Mouse (Mus musculus): ENCODE measurements around the gene Asnsd1. TPM values are rescaled to one million over a fixed set of nuclear protein-coding genes. Genes with fewer than 3 reads are reported as not detected.
A peak's percentile ranks its signal among the peaks of the same experiment; 100 is the strongest.

Asnsd1 gene
- polyA plus RNA-seq, 1 experiment from 2014 or later: 74.0 TPM

DNA sequence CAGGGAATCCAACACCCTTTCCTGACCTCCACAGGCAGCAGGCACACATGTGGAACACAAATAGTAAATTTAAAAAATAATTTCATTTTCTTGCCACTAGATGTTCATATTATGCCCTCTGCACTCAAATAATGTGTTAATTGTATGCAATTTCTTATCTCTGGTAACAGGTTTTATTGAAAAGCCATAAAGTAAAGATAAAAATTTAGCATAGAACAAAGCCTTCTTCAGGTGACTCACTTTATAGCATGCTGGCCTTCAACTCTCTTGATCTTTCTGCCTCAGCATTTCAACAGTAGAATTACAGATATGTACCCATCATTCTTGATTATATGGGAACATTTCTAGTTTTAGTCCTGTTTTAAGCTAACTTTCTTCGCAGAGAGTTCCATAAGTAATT is 28.3 kb downstream of the Asnsd1 start:
- H3K4me3 ChIP-seq (replicated peaks): no peak overlapping the region
- peak; percentile 66 for ATAC-seq
- no peaks in the 10 kb centered on the region for H3K27me3 ChIP-seq (replicated peaks)
- whole genome bisulfite sequencing: 77% methylated on average over 1 of the region's 1 CpGs
- H3K27ac ChIP-seq: no peak overlapping the region
- 0 out of 2 replicates have a peak, but pooled peaks cover 2% of the 10 kb centered on the region for H3K36me3 ChIP-seq
- no peaks in the 10 kb centered on the region for H3K9me3 ChIP-seq
- no peaks in the 10 kb centered on the region for H3K4me1 ChIP-seq (replicated peaks)
- H3K9ac ChIP-seq: no peak overlapping the region
- H3K4me2 ChIP-seq (replicated peaks): no peak overlapping the region

GRCm38 (mm10) chr1:53323254-53323653 is 29.3 kb downstream of the Asnsd1 start:
- Histone ChIP-seq H3K27me3 (replicated peaks) (no peaks in the 10 kb centered on the region), H3K9ac (no peak overlapping the region), H3K36me3 (0 out of 2 replicates have a peak, but pooled peaks cover 2% of the 10 kb centered on the region), H3K4me3 (replicated peaks) (no peak overlapping the region), H3K27ac (no peak overlapping the region), H3K4me2 (replicated peaks) (no peak overlapping the region), H3K4me1 (replicated peaks) (no peaks in the 10 kb centered on the region), H3K9me3 (no peaks in the 10 kb centered on the region)
- peak; percentile 76; the same call in 1 of the 2 replicates for ATAC-seq
- WGBS: 78% methylated on average over 5 of the region's 5 CpGs

DNA sequence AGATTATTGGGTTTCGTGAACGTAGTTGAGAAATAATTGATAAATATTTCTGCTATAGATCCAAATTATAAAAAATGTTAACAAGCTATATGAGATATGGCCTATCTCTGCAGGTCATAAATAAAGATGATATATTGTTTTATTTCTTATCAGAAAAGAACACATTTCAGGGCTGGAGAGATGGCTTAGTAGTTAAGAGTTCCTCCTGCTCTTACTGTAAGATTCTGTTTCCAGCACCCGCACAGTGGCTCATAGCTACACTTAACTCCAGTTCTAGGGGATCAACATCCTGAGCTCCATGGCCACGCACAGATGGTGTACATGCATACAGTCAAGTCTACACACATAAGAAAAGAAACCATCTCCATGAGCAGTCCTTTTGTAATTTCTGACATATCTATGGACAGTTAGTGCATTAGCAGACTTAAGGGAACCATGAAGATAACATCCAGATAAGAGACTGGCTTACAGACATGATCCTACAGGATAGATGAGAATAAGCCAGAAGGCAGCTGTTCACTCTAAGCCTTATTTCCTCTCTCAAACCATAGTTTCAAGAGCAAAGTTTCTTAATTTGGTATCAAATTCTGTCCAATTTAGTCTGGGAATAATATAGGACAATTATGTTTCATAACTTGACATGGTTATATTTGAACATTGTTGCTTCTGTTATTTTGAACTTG is 30.7 kb downstream of the Asnsd1 start:
- ATAC-seq: no peak
- Histone ChIP-seq H3K4me1 (replicated peaks) (no peaks in the 10 kb centered on the region), H3K4me3 (replicated peaks) (no peak overlapping the region), H3K27me3 (replicated peaks) (no peaks in the 10 kb centered on the region), H3K9ac (no peak overlapping the region), H3K9me3 (no peaks in the 10 kb centered on the region), H3K4me2 (replicated peaks) (no peak overlapping the region), H3K36me3 (0 out of 2 replicates have a peak, but pooled peaks cover 2% of the 10 kb centered on the region), H3K27ac (no peak overlapping the region)
- WGBS: 91% methylated on average over 4 of the region's 4 CpGs

- 2% methylated on average over 27 of the region's 27 CpGs for WGBS
- ATAC-seq: peak; percentile 99
- peak within 1 kb of the TSS; percentile 54 for H3K9ac ChIP-seq
- no peaks in the 10 kb centered on the region for H3K4me1 ChIP-seq (replicated peaks)
- peak within 1 kb of the TSS; percentile 68 for H3K4me2 ChIP-seq (replicated peaks)
- no peaks in the 10 kb centered on the region for H3K27me3 ChIP-seq (replicated peaks)
- H3K27ac ChIP-seq: peak within 1 kb of the TSS; percentile 78
- no peaks in the 10 kb centered on the region for H3K9me3 ChIP-seq
- H3K4me3 ChIP-seq (replicated peaks): peak within 1 kb of the TSS; percentile 47
- no peaks in the 10 kb centered on the region for H3K36me3 ChIP-seq
These were observed 39.3 kb downstream of the Asnsd1 start, which contains the start of gene Osgepl1 for GRCm38 (mm10) chr1:53312989-53313967. TSS of gene Osgepl1 (plus strand) at chr1:53313624.

- H3K4me3 ChIP-seq (replicated peaks): no peak overlapping the region
- no peaks in the 10 kb centered on the region for H3K9me3 ChIP-seq
- no peak overlapping the region for H3K4me2 ChIP-seq (replicated peaks)
- WGBS: 92% methylated on average over 4 of the region's 4 CpGs
- no peak overlapping the region for H3K27ac ChIP-seq
- no peaks in the 10 kb centered on the region for H3K36me3 ChIP-seq
- ATAC-seq: no peak
- H3K4me1 ChIP-seq (replicated peaks): no peaks in the 10 kb centered on the region
- no peaks in the 10 kb centered on the region for H3K27me3 ChIP-seq (replicated peaks)
- no peak overlapping the region for H3K9ac ChIP-seq
These were observed 52.0 kb downstream of the Asnsd1 start for GRCm38 (mm10) chr1:53300506-53300905.

GRCm38 (mm10) chr1:53296581-53297383 is 55.8 kb downstream of the Asnsd1 start, which contains the start of the genes Pms1, Ormdl1 and Gm28778:
TSS of gene Pms1 (minus strand) at chr1:53297018.
TSS of gene Ormdl1 (plus strand) at chr1:53297095.
TSS of gene Gm28778 (plus strand) at chr1:53297111.
- peak within 1 kb of the TSS; percentile 86 for H3K4me3 ChIP-seq (replicated peaks)
- H3K36me3 ChIP-seq: no peaks in the 10 kb centered on the region
- H3K9me3 ChIP-seq: no peaks in the 10 kb centered on the region
- no peaks in the 10 kb centered on the region for H3K27me3 ChIP-seq (replicated peaks)
- H3K4me2 ChIP-seq (replicated peaks): peak within 1 kb of the TSS; percentile 73
- peak within 1 kb of the TSS; percentile 94 for H3K27ac ChIP-seq
- no peaks in the 10 kb centered on the region for H3K4me1 ChIP-seq (replicated peaks)
- peak; percentile 100 for ATAC-seq
- H3K9ac ChIP-seq: peak within 1 kb of the TSS; percentile 92
- under 1% methylated on average over 64 of the region's 66 CpGs for WGBS

Other genes with a start within 250 kb of the Asnsd1 start
- gene 1700019A02Rik, start 165.1 kb downstream of the Asnsd1 start, polyA plus RNA-seq (2015; fragmentation: Nextera tagmentation; extraction: Ambion mirVana): not detected in 2 replicates
- gene Pms1, start 55.7 kb downstream of the Asnsd1 start, polyA plus RNA-seq (2015; fragmentation: Nextera tagmentation; extraction: Ambion mirVana): 11.6 and 16.0 TPM in 2 replicates
- gene Ormdl1, start 55.7 kb downstream of the Asnsd1 start, polyA plus RNA-seq (2015; fragmentation: Nextera tagmentation; extraction: Ambion mirVana): 50.3 and 50.5 TPM in 2 replicates
- gene Gm28778, start 55.6 kb downstream of the Asnsd1 start, polyA plus RNA-seq (2015; fragmentation: Nextera tagmentation; extraction: Ambion mirVana): not detected in 2 replicates
- gene Osgepl1, start 39.1 kb downstream of the Asnsd1 start, polyA plus RNA-seq (2015; fragmentation: Nextera tagmentation; extraction: Ambion mirVana): 25.5 and 28.2 TPM in 2 replicates
- 8.1 and 13.7 TPM in 2 replicates for gene Asdurf, start 133 bp downstream of the Asnsd1 start, polyA plus RNA-seq (2015; fragmentation: Nextera tagmentation; extraction: Ambion mirVana)
- 0.44 and 0.76 TPM in 2 replicates for gene Gm28551, start 85 bp downstream of the Asnsd1 start, polyA plus RNA-seq (2015; fragmentation: Nextera tagmentation; extraction: Ambion mirVana)